Mouse (Mus musculus): ENCODE results near the gene Rap1gap. TPM values are rescaled to one million over a fixed set of nuclear protein-coding genes. Genes with fewer than 3 reads are reported as not detected.

Rap1gap gene
- polyA plus RNA-seq, 1 experiment from 2014 or later, result 3.3 TPM

- H3K4me1 ChIP-seq (ENCODE audit: control insufficient read depth, insufficient read depth, low read length), result peaks cover 16% of the 10 kb centered on the region
- no peaks in the 10 kb centered on the region for H3K36me3 ChIP-seq (ENCODE audit: control insufficient read depth, insufficient read depth, low read length)
- no peak overlapping the region for H3K4me2 ChIP-seq
- H3K9me3 ChIP-seq (replicated peaks; ENCODE audit: control insufficient read depth, low read length), result no peaks in the 10 kb centered on the region
- H3K27ac ChIP-seq (ENCODE audit: low read depth, low read length), result no peak overlapping the region
- no peak for ATAC-seq (replicated peaks; ENCODE audit: insufficient number of reproducible peaks, low FRiP score, low TSS enrichment)
- 34% methylated on average over 6 of the region's 6 CpGs for WGBS (ENCODE audit: insufficient replicate concordance)
- peaks cover 11% of the 10 kb centered on the region for H3K27me3 ChIP-seq (ENCODE audit: control insufficient read depth, insufficient read depth, low read length)
- no peak overlapping the region for H3K9ac ChIP-seq (ENCODE audit: low read depth, low read length)
- no peak overlapping the region for H3K4me3 ChIP-seq (ENCODE audit: low read depth, low read length)
Observed at GRCm38 (mm10) chr4:137700960-137701359, 36.4 kb downstream of the Rap1gap start.

GRCm38 (mm10) chr4:137703077-137703476, 38.6 kb downstream of the Rap1gap start:
- Histone ChIP-seq H3K27me3 (ENCODE audit: control insufficient read depth, insufficient read depth, low read length) (peaks cover 27% of the 10 kb centered on the region), H3K27ac (ENCODE audit: low read depth, low read length) (no peak overlapping the region), H3K4me3 (ENCODE audit: low read depth, low read length) (no peak overlapping the region), H3K9me3 (replicated peaks; ENCODE audit: control insufficient read depth, low read length) (no peaks in the 10 kb centered on the region), H3K9ac (ENCODE audit: low read depth, low read length) (no peak overlapping the region), H3K4me2 (no peak overlapping the region), H3K4me1 (ENCODE audit: control insufficient read depth, insufficient read depth, low read length) (peaks cover 16% of the 10 kb centered on the region), H3K36me3 (ENCODE audit: control insufficient read depth, insufficient read depth, low read length) (no peaks in the 10 kb centered on the region)
- WGBS (ENCODE audit: insufficient replicate concordance), result 75% methylated on average over 5 of the region's 5 CpGs
- ATAC-seq (replicated peaks; ENCODE audit: insufficient number of reproducible peaks, low FRiP score, low TSS enrichment), result no peak

- no peak overlapping the region for H3K9ac ChIP-seq (ENCODE audit: low read depth, low read length)
- H3K4me3 ChIP-seq (ENCODE audit: low read depth, low read length), result no peak overlapping the region
- peaks cover 11% of the 10 kb centered on the region for H3K4me1 ChIP-seq (ENCODE audit: control insufficient read depth, insufficient read depth, low read length)
- H3K4me2 ChIP-seq, result no peak overlapping the region
- WGBS (ENCODE audit: insufficient replicate concordance), result 79% methylated on average over 2 of the region's 2 CpGs
- no peak overlapping the region for H3K27ac ChIP-seq (ENCODE audit: low read depth, low read length)
- ATAC-seq (replicated peaks; ENCODE audit: insufficient number of reproducible peaks, low FRiP score, low TSS enrichment), result no peak
- H3K27me3 ChIP-seq (ENCODE audit: control insufficient read depth, insufficient read depth, low read length), result peaks cover 37% of the 10 kb centered on the region
- H3K9me3 ChIP-seq (replicated peaks; ENCODE audit: control insufficient read depth, low read length), result no peaks in the 10 kb centered on the region
- H3K36me3 ChIP-seq (ENCODE audit: control insufficient read depth, insufficient read depth, low read length), result no peaks in the 10 kb centered on the region
Observed at GRCm38 (mm10) chr4:137704561-137704960, 40.0 kb downstream of the Rap1gap start.

GRCm38 (mm10) chr4:137705379-137705778, 40.9 kb downstream of the Rap1gap start:
- no peak overlapping the region for H3K4me3 ChIP-seq (ENCODE audit: low read depth, low read length)
- H3K4me1 ChIP-seq (ENCODE audit: control insufficient read depth, insufficient read depth, low read length), result peaks cover 11% of the 10 kb centered on the region
- ATAC-seq (replicated peaks; ENCODE audit: insufficient number of reproducible peaks, low FRiP score, low TSS enrichment), result no peak
- H3K9ac ChIP-seq (ENCODE audit: low read depth, low read length), result no peak overlapping the region
- no peaks in the 10 kb centered on the region for H3K9me3 ChIP-seq (replicated peaks; ENCODE audit: control insufficient read depth, low read length)
- H3K36me3 ChIP-seq (ENCODE audit: control insufficient read depth, insufficient read depth, low read length), result no peaks in the 10 kb centered on the region
- H3K27ac ChIP-seq (ENCODE audit: low read depth, low read length), result no peak overlapping the region
- H3K4me2 ChIP-seq, result no peak overlapping the region
- 74% methylated on average over 5 of the region's 5 CpGs for WGBS (ENCODE audit: insufficient replicate concordance)
- H3K27me3 ChIP-seq (ENCODE audit: control insufficient read depth, insufficient read depth, low read length), result peaks cover 42% of the 10 kb centered on the region

- no peak overlapping the region for H3K9ac ChIP-seq (ENCODE audit: low read depth, low read length)
- H3K9me3 ChIP-seq (replicated peaks; ENCODE audit: control insufficient read depth, low read length), result no peaks in the 10 kb centered on the region
- no peak overlapping the region for H3K4me3 ChIP-seq (ENCODE audit: low read depth, low read length)
- H3K4me2 ChIP-seq, result peak overlapping the region; percentile 89
- WGBS (ENCODE audit: insufficient replicate concordance), result 74% methylated on average over 7 of the region's 7 CpGs
- no peaks in the 10 kb centered on the region for H3K36me3 ChIP-seq (ENCODE audit: control insufficient read depth, insufficient read depth, low read length)
- peaks cover 46% of the 10 kb centered on the region for H3K27me3 ChIP-seq (ENCODE audit: control insufficient read depth, insufficient read depth, low read length)
- no peak for ATAC-seq (replicated peaks; ENCODE audit: insufficient number of reproducible peaks, low FRiP score, low TSS enrichment)
- H3K4me1 ChIP-seq (ENCODE audit: control insufficient read depth, insufficient read depth, low read length), result peaks cover 11% of the 10 kb centered on the region
- H3K27ac ChIP-seq (ENCODE audit: low read depth, low read length), result no peak overlapping the region
Observed at GRCm38 (mm10) chr4:137706510-137706909, 42.0 kb downstream of the Rap1gap start.

- Histone ChIP-seq H3K4me3 (ENCODE audit: low read depth, low read length) (peak overlapping the region; percentile 58), H3K9me3 (replicated peaks; ENCODE audit: control insufficient read depth, low read length) (no peaks in the 10 kb centered on the region), H3K27ac (ENCODE audit: low read depth, low read length) (no peak overlapping the region), H3K4me1 (ENCODE audit: control insufficient read depth, insufficient read depth, low read length) (peaks cover 11% of the 10 kb centered on the region), H3K36me3 (ENCODE audit: control insufficient read depth, insufficient read depth, low read length) (no peaks in the 10 kb centered on the region), H3K27me3 (ENCODE audit: control insufficient read depth, insufficient read depth, low read length) (peaks cover 52% of the 10 kb centered on the region), H3K9ac (ENCODE audit: low read depth, low read length) (peak overlapping the region; percentile 61), H3K4me2 (peak overlapping the region; percentile 89)
- WGBS (ENCODE audit: insufficient replicate concordance), result 3% methylated on average over 45 of the region's 52 CpGs
- peak; percentile 84 for ATAC-seq (replicated peaks; ENCODE audit: insufficient number of reproducible peaks, low FRiP score, low TSS enrichment)
Observed at GRCm38 (mm10) chr4:137707216-137707990, 42.9 kb downstream of the Rap1gap start.

DNA sequence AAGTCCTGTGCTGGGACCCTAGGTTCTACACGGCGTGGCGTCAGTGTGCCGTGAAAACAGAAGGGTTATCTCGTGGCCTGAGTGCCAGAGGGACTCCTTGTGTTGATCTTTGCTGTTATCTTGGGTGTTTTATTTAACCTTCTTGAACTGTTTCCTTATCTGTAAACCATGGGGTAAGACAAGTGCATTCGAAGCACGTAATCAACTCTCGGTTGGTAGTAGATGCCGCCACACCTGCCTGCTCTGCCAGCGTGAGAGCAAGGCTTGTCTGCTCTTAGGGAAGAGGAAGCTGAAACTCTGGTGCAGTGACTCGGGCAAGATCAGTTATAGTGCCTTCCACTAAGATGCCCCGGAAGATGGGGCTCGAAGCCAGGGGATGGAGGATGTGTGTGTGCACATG, 48.4 kb downstream of the Rap1gap start:
- ATAC-seq (replicated peaks; ENCODE audit: insufficient number of reproducible peaks, low FRiP score, low TSS enrichment), result no peak
- Histone ChIP-seq H3K27me3 (ENCODE audit: control insufficient read depth, insufficient read depth, low read length) (peaks cover 66% of the 10 kb centered on the region), H3K36me3 (ENCODE audit: control insufficient read depth, insufficient read depth, low read length) (no peaks in the 10 kb centered on the region), H3K9me3 (replicated peaks; ENCODE audit: control insufficient read depth, low read length) (no peaks in the 10 kb centered on the region), H3K9ac (ENCODE audit: low read depth, low read length) (no peak overlapping the region), H3K4me2 (no peak overlapping the region), H3K4me3 (ENCODE audit: low read depth, low read length) (no peak overlapping the region), H3K4me1 (ENCODE audit: control insufficient read depth, insufficient read depth, low read length) (no peaks in the 10 kb centered on the region; the same call in 1 of the 2 replicates), H3K27ac (ENCODE audit: low read depth, low read length) (no peak overlapping the region)
- WGBS (ENCODE audit: insufficient replicate concordance), result 33% methylated on average over 13 of the region's 13 CpGs

DNA sequence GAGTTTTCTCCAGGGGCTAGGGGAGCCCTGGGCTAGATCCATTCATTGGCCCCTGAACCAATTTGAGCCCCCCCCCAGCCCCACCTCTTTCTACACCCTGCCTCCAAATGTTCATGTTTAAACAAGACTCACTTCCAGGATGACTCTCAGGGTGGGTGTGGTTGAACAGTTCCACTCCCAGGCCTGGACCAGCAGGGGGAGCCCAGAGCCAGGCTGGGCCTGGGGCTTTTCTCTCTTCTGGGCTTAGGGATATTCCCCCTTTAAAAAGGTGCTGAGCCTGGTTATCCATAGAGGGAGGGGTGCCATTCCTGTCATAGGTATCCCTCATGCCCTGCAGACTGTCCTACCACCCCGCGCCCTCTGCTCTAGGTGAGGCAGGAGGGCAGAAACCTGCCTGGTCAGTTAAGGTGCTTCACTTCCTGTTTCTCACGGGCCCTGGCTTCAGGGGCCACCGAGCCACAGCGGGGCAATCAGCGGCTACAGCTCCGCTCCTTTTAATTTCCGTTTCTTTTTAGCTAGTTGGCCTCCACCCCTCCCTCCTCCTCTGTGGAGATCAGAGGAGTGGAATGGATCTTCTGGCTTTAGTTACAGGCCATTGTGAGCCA, 49.6 kb downstream of the Rap1gap start:
- H3K27me3 ChIP-seq (ENCODE audit: control insufficient read depth, insufficient read depth, low read length), result peaks cover 65% of the 10 kb centered on the region
- H3K4me1 ChIP-seq (ENCODE audit: control insufficient read depth, insufficient read depth, low read length), result peaks cover 3% of the 10 kb centered on the region; the same call in 1 of the 2 replicates
- no peak for ATAC-seq (replicated peaks; ENCODE audit: insufficient number of reproducible peaks, low FRiP score, low TSS enrichment)
- no peaks in the 10 kb centered on the region for H3K9me3 ChIP-seq (replicated peaks; ENCODE audit: control insufficient read depth, low read length)
- H3K36me3 ChIP-seq (ENCODE audit: control insufficient read depth, insufficient read depth, low read length), result no peaks in the 10 kb centered on the region
- no peak overlapping the region for H3K4me3 ChIP-seq (ENCODE audit: low read depth, low read length)
- 41% methylated on average over 8 of the region's 8 CpGs for WGBS (ENCODE audit: insufficient replicate concordance)
- H3K4me2 ChIP-seq, result no peak overlapping the region
- H3K27ac ChIP-seq (ENCODE audit: low read depth, low read length), result no peak overlapping the region
- no peak overlapping the region for H3K9ac ChIP-seq (ENCODE audit: low read depth, low read length)
